Mouse (Mus musculus) kidney, postnatal 14 days (tissue): ENCODE data around the gene Zfp810.
"Not testable (repeated sequence)": the region's sequence is repeated elsewhere in the genome, so short reads cannot be mapped to it uniquely, and the experiment has no call there.

Source experiments
- DNase-seq: peaks from one replicate; pipeline ENCODE4 v3.0.0; 2022; ENCODE audit warnings: mixed read lengths

Gene Zfp810

DNA sequence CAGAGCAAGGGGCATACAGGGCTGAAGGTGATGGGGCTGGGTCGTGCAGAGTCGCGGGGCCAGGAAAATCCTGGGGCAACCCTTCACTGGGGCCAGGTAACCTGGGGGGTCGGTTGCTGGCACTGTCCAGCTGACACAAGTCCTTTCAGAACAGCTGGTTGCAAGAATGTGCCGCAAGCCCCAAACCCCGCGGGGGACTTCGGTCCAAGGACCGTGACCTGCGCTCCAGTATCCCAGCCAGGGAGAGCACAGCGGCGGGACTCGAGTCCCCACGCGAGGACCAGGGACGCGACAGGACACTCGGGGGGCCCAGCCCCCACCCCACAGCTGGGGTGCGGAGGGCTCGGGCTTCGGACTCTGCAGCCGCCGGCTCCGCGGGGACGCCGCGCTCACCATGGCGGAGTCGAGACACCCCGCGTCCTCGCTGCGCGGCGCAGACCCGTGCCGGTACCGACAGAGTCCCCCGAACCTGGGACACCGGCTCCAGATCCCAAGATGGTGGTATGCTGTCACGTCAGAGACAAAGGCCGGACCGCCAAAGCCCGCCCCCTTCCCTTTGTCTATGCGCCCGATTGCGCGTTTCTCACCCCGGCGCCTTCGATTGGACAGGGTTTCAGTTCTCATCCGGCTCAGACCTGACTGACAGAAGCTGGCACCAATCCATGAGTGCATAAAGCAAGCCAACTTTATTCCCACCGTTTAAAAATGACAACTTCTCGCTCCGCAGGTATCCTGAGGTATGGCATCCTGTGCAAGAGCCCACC is at the start of gene Zfp810:
Gene Zfp810 (minus strand): TSS at position 493 of the 764 bp plus-strand sequence.
- peak; percentile 96 for DNase-seq

GRCm38 (mm10) chr9:22355919-22356318 is 48.5 kb upstream of the Zfp810 start:
- DNase-seq: no peak

GRCm38 (mm10) chr9:22353901-22354300 is 46.5 kb upstream of the Zfp810 start:
- DNase-seq: no peak

DNA sequence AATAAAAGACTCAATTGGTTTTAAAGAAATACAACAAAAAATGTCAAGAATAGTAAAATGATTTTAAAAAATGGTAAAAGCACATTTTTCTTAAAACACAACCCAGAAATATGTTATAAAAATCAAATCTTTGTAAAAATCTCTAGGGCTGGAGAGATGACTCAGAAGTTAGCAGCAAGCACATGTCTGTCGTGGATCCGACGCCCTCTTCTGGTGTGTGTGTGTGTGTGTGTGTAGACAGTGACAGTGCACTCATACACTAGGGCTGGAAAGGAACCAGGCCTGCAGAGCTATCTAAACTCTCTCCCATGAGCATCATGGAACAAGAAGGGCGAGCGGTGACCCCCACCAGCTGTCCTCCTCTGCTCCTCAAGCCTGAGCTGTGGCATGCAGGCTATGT is 46.0 kb upstream of the Zfp810 start:
- DNase-seq: peak; percentile 11

DNA sequence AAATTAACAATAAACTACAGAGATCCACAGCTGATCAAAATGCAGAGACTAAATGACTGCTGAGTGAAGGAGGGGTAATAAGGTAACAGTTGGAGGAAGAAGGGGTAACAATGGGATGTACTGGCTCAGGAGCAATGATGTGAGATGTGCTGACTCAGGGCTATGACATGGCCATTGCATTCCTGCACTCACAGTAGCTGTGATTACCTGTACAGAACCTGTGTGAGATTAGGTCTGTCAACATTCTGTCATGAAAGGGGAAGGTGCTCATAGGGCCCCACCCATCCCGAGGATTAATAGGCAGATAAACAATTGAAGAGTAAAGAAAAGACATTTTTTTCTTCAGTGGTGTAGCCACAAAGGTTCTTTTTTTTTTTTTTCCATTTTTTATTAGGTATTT is 32.9 kb upstream of the Zfp810 start:
- DNase-seq: no peak

DNA sequence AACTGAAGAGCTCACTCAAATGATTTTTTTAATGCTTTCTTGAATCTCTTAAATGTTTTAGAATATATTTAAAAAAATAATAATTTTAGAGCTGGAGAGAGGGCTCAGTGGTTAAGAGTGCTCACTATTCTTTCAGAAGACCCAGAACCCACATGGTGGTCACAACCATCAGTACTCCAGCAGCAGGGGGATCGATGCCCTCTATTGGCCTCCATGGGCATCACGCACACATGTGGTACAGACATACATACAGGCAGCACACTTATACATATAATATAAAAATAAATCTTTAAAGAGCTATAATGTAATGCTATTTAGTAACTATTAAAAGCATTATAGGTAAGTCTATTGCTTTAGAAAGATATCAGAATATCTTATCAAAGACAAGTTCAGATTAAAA is 29.8 kb upstream of the Zfp810 start:
- DNase-seq: no peak

DNA sequence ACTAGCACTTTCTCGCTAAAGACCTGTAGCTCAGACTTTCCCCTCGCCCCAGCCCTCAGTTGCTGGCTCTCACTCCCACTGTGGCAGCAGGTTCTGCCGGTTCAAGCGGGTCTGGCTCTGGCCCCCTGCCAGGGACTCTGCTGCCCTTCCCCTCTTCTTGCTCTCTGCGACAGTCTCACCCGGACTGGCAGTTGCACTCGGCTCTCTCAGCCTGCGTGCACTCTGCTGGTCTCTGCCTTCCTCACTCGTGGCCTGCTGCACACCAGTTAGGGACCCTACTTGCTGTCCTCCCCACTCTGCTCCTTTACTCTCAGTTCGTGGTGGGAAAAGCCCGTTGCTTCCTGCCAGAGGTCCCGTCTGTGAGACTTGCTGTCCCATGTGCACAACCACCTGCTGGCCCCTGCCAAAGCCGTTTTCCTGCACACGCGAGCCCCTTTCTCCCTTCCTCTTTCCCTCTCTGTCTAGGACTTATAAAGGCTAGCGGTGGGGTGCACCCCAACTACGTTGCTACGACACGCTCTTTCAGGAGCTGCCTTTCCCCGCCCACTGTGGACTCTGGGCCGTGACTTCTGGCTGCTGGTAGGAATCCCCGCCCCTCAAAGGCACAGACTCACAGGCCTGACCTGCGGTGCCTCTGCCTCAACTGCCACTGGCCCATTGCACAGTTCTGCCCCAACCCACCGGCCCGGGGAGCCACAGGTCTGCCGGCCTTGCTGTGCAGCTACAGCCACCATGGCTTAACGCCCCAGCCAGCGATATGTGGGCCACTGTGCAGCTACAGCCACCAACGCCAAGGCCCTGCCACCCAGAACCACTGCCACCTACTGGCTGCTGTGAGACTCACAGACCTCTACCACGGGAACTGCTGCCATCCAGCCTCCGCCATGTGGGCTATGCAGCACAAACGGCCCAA is 20.3 kb upstream of the Zfp810 start:
- DNase-seq: peak; percentile 92

DNA sequence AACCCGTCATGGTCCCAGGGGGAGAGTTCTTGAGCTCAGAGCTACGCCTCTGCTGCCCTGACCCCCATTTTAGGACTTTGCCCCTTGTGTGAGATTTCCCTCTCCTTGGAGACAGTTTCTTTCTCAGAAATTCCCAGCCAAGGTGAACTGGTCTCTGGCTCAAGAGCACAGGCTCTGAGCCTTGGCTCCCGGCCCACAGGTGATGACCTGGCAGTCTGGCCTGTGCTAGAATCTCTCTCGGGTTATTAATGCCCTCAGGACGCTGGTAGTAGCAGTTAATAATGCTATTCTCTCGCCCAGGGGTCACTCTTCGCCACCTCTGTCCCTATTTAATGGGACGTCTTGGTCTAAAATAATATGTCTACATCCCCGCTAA is 19.6 kb upstream of the Zfp810 start:
- DNase-seq: peak; percentile 89

DNA sequence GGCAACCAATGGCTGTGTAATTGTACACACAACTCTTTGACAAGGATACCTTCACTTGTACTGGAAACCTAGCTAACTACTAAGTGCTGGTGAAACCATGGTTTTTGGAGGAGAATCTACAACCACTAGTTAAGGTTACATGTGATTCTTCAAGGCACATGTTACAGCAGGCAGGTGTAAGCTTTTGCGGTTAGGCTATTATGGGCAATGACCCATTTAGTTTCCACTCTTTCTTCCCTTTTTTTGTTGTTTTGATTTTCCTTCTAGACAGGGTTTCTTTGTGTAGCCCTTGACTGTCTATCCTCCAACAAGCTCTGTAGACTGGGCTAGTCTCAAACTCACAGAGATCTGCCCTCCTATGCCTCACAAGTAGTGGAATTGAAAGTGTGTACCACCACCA is 17.1 kb upstream of the Zfp810 start:
- DNase-seq: no peak

- DNase-seq: no peak
Observed at GRCm38 (mm10) chr9:22322381-22323211, 15.1 kb upstream of the Zfp810 start.

- no peak for DNase-seq
Observed at GRCm38 (mm10) chr9:22319109-22319508, 11.7 kb upstream of the Zfp810 start.

GRCm38 (mm10) chr9:22316047-22316446 is 8.6 kb upstream of the Zfp810 start:
- not testable (repeated sequence) for DNase-seq

DNA sequence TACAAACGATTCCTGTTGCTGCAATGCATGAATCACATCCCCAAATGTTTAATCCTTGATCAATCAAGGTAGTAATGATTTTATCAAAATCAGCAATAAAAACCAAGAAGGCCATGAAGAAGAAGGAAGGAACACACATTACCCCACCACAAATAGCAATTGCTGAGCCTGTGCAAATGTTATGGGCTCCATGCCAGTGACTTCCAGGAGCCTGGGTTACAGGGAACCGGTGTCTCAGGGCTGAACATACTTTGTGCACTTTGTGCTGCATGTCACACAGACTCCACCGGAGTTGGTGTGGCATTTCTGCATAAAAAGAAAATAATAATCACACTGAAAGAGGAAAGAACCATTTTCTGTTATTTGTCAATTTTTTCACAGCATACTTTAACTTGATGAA is 6.6 kb upstream of the Zfp810 start:
- DNase-seq: peak; percentile 27

- DNase-seq: peak; percentile 21
Observed at GRCm38 (mm10) chr9:22313218-22313617, 5.8 kb upstream of the Zfp810 start.

DNA sequence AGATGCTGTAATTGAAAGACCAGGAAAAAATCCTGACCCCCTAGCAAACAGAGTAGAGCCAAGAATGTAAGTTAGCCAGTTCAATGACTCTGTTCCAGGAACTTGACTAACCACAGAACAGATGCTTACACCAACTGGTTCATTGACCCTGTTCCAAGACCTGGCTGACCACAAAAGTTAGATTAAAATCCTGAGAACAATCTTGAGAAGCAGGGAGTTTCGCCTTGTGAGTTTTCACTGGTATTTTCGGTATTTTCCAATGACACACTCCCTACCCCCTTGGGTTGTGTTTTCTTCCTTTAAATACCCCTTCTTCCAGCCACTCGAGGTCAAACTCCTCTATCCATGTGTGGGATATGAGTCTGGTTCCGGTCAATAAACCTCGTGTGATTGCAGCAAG is 2.2 kb upstream of the Zfp810 start:
- DNase-seq: no peak

DNA sequence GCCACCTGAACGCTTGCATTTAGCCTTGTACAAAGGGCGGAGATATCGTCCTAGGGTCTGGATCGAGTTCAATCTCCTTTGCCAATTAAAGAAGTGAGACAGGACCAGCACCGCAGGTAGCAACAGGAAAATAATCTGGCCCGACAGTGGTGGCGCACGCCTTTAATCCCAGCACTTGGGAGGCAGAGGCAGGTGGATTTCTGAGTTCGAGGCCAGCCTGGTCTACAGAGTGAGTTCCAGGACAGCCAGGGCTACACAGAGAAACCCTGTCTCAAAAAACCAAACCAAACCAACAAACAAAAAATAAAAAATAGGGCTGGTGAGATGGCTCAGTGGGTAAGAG is 443 bp upstream of the Zfp810 start:
- not testable (repeated sequence) for DNase-seq

DNA sequence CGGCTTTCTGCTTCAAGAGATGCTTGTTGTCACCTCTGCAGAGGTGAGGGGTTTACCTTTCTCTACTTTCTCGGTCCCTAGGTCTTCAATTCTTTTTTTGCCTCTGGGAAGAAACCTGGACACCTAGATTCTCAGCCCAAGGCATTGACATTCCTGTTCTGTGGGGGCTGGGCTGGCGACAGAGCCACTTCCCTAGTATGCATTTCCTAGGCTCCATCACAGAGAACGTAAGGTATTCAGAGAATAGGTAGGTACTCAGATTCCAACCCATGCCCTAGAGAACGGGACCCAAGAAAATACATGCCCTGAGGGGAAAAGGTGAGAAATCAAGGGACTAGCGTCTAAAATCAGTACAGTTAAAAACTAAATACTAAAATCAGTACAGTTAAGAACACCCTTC is 722 bp downstream of the Zfp810 start:
- peak; percentile 12 for DNase-seq

DNA sequence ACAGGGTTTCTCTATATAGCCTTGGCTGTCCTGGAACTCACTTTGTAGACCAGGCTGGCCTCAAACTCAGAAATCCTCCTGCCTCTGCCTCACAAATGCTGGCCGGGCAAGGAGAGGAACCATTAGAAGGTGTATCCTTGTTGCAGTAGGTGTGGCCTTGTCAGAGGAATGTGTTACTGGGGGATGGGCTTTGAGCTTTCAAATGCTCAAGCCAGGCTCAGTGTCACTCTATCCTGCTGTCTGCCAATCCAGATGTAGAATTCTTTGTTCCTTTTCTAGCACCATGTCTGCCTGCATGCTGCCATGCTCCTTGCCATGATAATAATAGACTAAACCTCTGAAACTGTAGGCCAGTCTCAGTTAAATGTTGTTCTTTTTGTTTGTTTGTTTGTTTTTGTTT is 5.2 kb downstream of the Zfp810 start:
- no peak for DNase-seq

- DNase-seq: no peak
Observed at GRCm38 (mm10) chr9:22278733-22279132, 28.7 kb downstream of the Zfp810 start.

DNA sequence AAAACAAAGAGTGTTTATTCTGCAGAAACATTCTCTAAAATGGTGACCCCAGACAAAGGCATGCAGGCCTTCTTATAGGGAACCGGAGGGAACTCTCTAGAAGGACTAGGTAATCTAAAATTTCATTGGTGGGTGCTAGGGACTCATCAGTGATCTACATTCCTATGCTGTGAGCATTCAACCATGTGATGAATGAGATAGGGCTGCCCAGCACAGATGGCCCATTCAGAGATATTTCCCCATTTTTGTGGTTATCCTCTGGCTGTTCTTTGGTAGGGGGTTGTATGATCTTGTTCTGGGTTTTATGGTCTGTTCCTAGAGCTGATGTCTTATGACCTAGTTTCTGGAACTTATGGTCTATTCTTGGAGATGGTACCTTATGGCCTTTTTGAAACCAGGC is 38.6 kb downstream of the Zfp810 start:
- no peak for DNase-seq

GRCm38 (mm10) chr9:22262611-22263010 is 44.8 kb downstream of the Zfp810 start:
- no peak for DNase-seq

- DNase-seq: no peak
Observed at GRCm38 (mm10) chr9:22261594-22261993, 45.9 kb downstream of the Zfp810 start.

DNA sequence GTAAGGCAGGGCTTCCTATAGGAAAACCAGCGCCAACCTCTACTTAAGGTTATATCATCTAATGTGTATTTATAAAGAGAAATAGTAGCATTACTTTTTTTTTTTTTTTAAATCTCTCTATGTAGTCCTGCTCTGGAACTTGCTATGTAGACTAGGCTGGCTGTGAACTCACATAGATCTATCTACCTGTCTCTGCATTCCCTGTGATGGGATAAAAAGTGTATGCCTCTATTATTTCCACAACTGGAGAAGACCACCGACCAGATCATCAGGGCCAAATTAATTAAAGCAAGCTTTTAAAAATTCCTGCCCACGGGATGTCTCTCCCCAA is 47.4 kb downstream of the Zfp810 start:
- DNase-seq: no peak
